Mouse (Mus musculus): ENCODE measurements around the gene Kdelr2. TPM values are rescaled to one million over a fixed set of nuclear protein-coding genes. Genes with fewer than 3 reads are reported as not detected.
"Not testable (repeated sequence)": the region's sequence is repeated elsewhere in the genome, so short reads cannot be mapped to it uniquely, and the experiment has no call there.

The Kdelr2 gene
- polyA plus RNA-seq, 1 experiment from 2014 or later, result 114 TPM

GRCm38 (mm10) chr5:143394184-143394583, 9.5 kb upstream of the Kdelr2 start:
- no peaks in the 10 kb centered on the region for H3K36me3 ChIP-seq (ENCODE audit: control insufficient read depth, insufficient read depth, low read length)
- H3K4me1 ChIP-seq (ENCODE audit: control insufficient read depth, insufficient read depth, low read length), result no peaks in the 10 kb centered on the region
- no peak for ATAC-seq (ENCODE audit: low read depth)
- no peak overlapping the region for H3K27ac ChIP-seq (ENCODE audit: low read depth, low read length)
- no peaks in the 10 kb centered on the region for H3K9me3 ChIP-seq (ENCODE audit: control insufficient read depth, low read length)
- H3K27me3 ChIP-seq (ENCODE audit: control insufficient read depth, insufficient read depth, low read length), result no peaks in the 10 kb centered on the region
- WGBS, result 81% methylated on average over 7 of the region's 7 CpGs
- H3K4me2 ChIP-seq (ENCODE audit: low read depth, low read length), result no peak overlapping the region
- no peak overlapping the region for H3K4me3 ChIP-seq (ENCODE audit: low read depth, low read length)
- no peak overlapping the region for H3K9ac ChIP-seq (replicated peaks; ENCODE audit: low read depth, low read length)

DNA sequence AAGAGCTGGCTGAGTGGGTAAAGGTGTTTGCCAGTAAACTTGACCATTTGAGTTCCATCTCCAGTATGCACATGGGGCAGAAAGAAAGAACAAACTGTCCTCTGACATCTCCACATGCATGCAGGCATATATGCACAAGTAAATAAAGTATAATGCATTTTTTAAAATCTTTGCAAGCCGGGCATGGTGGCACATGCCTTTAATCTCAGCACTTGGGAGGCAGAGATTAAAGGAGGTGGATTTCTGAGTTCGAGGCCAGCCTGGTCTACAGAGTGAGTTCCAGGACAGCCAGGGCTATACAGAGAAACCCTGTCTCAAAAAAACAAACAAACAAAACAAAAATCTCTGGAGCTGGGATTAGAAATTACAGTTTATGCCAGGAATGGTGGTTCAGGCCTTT, 8.7 kb upstream of the Kdelr2 start:
- not testable (repeated sequence) for H3K4me1 ChIP-seq (ENCODE audit: control insufficient read depth, insufficient read depth, low read length); ATAC-seq (ENCODE audit: low read depth); H3K4me3 ChIP-seq (ENCODE audit: low read depth, low read length); H3K27ac ChIP-seq (ENCODE audit: low read depth, low read length); H3K36me3 ChIP-seq (ENCODE audit: control insufficient read depth, insufficient read depth, low read length); H3K9me3 ChIP-seq (ENCODE audit: control insufficient read depth, low read length); H3K27me3 ChIP-seq (ENCODE audit: control insufficient read depth, insufficient read depth, low read length); H3K4me2 ChIP-seq (ENCODE audit: low read depth, low read length); H3K9ac ChIP-seq (replicated peaks; ENCODE audit: low read depth, low read length)
- WGBS, result 88% methylated on average over 2 of the region's 2 CpGs

DNA sequence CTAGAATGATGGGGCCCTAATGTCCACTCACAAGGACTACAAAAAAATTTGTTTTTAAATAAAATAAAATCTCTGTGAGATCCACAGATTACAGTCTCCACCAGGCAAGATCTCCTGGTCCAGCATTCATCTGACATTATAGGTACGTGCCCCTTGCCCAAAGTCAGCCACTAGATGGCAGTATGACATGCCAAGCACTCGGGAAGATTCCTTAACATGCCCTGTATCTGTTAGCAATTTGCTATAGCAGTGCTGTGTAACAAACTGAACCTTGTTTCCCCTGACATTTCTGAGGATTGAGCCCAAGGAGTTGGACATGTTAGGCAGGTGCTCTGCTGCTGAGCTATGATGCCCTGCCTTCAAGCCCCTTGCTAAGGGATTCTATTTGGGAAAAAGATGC, 8.0 kb upstream of the Kdelr2 start:
- no peak overlapping the region for H3K27ac ChIP-seq (ENCODE audit: low read depth, low read length)
- H3K27me3 ChIP-seq (ENCODE audit: control insufficient read depth, insufficient read depth, low read length), result no peaks in the 10 kb centered on the region
- ATAC-seq (ENCODE audit: low read depth), result no peak
- WGBS, result 52% methylated on average over 2 of the region's 2 CpGs
- no peak overlapping the region for H3K4me2 ChIP-seq (ENCODE audit: low read depth, low read length)
- H3K4me3 ChIP-seq (ENCODE audit: low read depth, low read length), result no peak overlapping the region
- H3K9ac ChIP-seq (replicated peaks; ENCODE audit: low read depth, low read length), result no peak overlapping the region
- H3K36me3 ChIP-seq (ENCODE audit: control insufficient read depth, insufficient read depth, low read length), result no peaks in the 10 kb centered on the region
- H3K4me1 ChIP-seq (ENCODE audit: control insufficient read depth, insufficient read depth, low read length), result no peaks in the 10 kb centered on the region
- no peaks in the 10 kb centered on the region for H3K9me3 ChIP-seq (ENCODE audit: control insufficient read depth, low read length)

DNA sequence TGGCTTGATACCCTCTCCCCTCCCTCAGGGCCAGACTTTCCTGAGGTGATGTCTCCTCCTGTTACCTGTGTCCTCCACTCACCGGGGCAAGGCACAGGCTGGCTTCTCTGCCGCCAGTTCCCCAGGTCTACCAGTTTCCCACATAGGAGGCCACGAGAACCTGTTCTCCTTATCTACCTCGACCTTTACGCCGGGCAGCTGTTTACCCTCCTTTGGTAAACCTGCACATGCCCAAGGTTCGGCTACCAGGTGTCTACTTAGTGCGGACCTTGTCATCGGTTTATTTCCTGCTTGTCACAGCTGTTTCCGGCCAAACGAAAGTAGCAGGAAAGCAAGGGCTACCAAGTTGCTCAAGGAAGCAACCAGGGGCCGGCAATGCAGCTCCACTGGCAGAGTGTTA, 3.1 kb upstream of the Kdelr2 start:
- Histone ChIP-seq H3K4me3 (ENCODE audit: low read depth, low read length) (no peak overlapping the region), H3K27ac (ENCODE audit: low read depth, low read length) (no peak overlapping the region), H3K4me1 (ENCODE audit: control insufficient read depth, insufficient read depth, low read length) (peaks cover 10% of the 10 kb centered on the region), H3K9me3 (ENCODE audit: control insufficient read depth, low read length) (no peaks in the 10 kb centered on the region), H3K9ac (replicated peaks; ENCODE audit: low read depth, low read length) (no peak overlapping the region), H3K4me2 (ENCODE audit: low read depth, low read length) (no peak overlapping the region), H3K36me3 (ENCODE audit: control insufficient read depth, insufficient read depth, low read length) (no peaks in the 10 kb centered on the region), H3K27me3 (ENCODE audit: control insufficient read depth, insufficient read depth, low read length) (no peaks in the 10 kb centered on the region)
- ATAC-seq (ENCODE audit: low read depth), result no peak
- WGBS, result 90% methylated on average over 12 of the region's 12 CpGs

DNA sequence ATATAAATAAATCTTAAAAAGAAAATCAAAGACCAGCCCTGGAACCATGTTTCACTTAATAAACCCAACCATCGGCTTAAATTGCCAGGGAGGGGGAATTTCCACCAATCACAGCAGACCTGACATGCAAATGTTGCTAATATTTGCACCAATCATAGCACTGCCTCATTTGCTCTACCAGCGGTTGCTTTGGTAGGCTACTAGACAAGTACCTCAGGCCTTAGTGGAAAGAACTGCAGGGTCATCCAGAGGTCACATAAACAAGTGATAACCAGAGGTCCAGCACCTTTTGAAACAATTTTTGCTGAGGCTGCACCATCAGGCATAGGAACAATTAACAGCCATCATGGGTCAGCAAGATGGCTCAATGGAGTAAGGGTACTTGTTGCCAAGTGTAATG, 2.1 kb upstream of the Kdelr2 start:
- no peaks in the 10 kb centered on the region for H3K36me3 ChIP-seq (ENCODE audit: control insufficient read depth, insufficient read depth, low read length)
- WGBS, result 70% methylated on average over 2 of the region's 2 CpGs
- H3K4me3 ChIP-seq (ENCODE audit: low read depth, low read length), result no peak overlapping the region
- H3K4me2 ChIP-seq (ENCODE audit: low read depth, low read length), result no peak overlapping the region
- no peaks in the 10 kb centered on the region for H3K9me3 ChIP-seq (ENCODE audit: control insufficient read depth, low read length)
- H3K27ac ChIP-seq (ENCODE audit: low read depth, low read length), result no peak overlapping the region
- ATAC-seq (ENCODE audit: low read depth), result no peak
- H3K4me1 ChIP-seq (ENCODE audit: control insufficient read depth, insufficient read depth, low read length), result peaks cover 10% of the 10 kb centered on the region
- H3K9ac ChIP-seq (replicated peaks; ENCODE audit: low read depth, low read length), result no peak overlapping the region
- no peaks in the 10 kb centered on the region for H3K27me3 ChIP-seq (ENCODE audit: control insufficient read depth, insufficient read depth, low read length)

DNA sequence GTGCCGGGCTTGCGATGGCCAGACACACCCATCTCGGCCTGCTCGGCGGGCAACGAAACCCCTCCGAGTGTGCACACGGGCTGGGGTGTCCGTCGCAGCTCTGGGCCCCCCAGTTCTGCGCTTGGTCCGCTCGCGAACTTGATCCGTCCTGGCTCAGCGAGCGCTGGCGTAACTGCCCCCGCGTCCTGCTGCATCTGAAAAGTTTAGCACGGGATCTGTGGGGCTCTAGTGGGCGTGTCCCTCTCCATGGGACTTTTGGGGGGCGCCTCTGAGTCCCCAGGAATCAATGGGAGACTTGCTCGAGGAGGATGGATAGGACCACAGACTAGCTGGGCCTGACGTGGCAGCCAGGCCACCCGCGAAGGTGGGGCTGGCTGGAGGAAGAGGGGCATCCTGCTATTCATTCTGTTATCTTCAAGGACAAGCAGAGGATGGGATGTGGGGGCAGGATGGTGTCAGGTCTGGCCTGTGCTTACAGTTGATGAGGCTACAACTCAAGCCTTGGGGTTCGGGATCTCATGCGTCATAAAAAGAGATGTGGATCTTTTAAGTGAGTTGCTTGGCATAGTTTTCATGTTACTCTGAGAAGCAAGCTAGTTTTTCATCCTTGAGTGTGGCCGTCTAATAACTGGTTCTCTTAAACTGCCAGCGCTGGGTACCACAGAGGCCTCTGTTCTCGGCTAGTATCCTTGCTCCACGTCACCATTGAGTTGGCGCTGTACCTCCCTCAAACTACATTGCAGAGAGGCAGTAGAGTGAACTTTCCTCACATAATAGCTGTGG, 701 bp downstream of the Kdelr2 start:
- peak overlapping the region; percentile 76 for H3K9ac ChIP-seq (replicated peaks; ENCODE audit: low read depth, low read length)

GRCm38 (mm10) chr5:143405200-143405599, 1.6 kb downstream of the Kdelr2 start:
- WGBS, result 91% methylated on average over 9 of the region's 9 CpGs
- no peak overlapping the region; the same call in 1 of the 2 replicates for H3K4me3 ChIP-seq (ENCODE audit: low read depth, low read length)
- no peaks in the 10 kb centered on the region for H3K27me3 ChIP-seq (ENCODE audit: control insufficient read depth, insufficient read depth, low read length)
- ATAC-seq (ENCODE audit: low read depth), result no peak
- H3K36me3 ChIP-seq (ENCODE audit: control insufficient read depth, insufficient read depth, low read length), result no peaks in the 10 kb centered on the region; the same call in 1 of the 2 replicates
- no peak overlapping the region for H3K9ac ChIP-seq (replicated peaks; ENCODE audit: low read depth, low read length)
- H3K4me2 ChIP-seq (ENCODE audit: low read depth, low read length), result peak overlapping the region; percentile 74; the same call in 1 of the 2 replicates
- no peaks in the 10 kb centered on the region for H3K9me3 ChIP-seq (ENCODE audit: control insufficient read depth, low read length)
- H3K4me1 ChIP-seq (ENCODE audit: control insufficient read depth, insufficient read depth, low read length), result peaks cover 10% of the 10 kb centered on the region
- H3K27ac ChIP-seq (ENCODE audit: low read depth, low read length), result no peak overlapping the region

More for the DNA sequence above, 701 bp downstream of the Kdelr2 start:
- peak overlapping the region; percentile 65 for H3K4me3 ChIP-seq (ENCODE audit: low read depth, low read length)
- H3K4me2 ChIP-seq (ENCODE audit: low read depth, low read length), result peak overlapping the region; percentile 74
- H3K27ac ChIP-seq (ENCODE audit: low read depth, low read length), result peak overlapping the region; percentile 70
- 7% methylated on average over 30 of the region's 34 CpGs for WGBS
- H3K9me3 ChIP-seq (ENCODE audit: control insufficient read depth, low read length), result no peaks in the 10 kb centered on the region
- H3K4me1 ChIP-seq (ENCODE audit: control insufficient read depth, insufficient read depth, low read length), result peaks cover 10% of the 10 kb centered on the region
- ATAC-seq (ENCODE audit: low read depth), result peak; percentile 48; the same call in 1 of the 2 replicates
- no peaks in the 10 kb centered on the region; the same call in 1 of the 2 replicates for H3K36me3 ChIP-seq (ENCODE audit: control insufficient read depth, insufficient read depth, low read length)
- no peaks in the 10 kb centered on the region for H3K27me3 ChIP-seq (ENCODE audit: control insufficient read depth, insufficient read depth, low read length)

DNA sequence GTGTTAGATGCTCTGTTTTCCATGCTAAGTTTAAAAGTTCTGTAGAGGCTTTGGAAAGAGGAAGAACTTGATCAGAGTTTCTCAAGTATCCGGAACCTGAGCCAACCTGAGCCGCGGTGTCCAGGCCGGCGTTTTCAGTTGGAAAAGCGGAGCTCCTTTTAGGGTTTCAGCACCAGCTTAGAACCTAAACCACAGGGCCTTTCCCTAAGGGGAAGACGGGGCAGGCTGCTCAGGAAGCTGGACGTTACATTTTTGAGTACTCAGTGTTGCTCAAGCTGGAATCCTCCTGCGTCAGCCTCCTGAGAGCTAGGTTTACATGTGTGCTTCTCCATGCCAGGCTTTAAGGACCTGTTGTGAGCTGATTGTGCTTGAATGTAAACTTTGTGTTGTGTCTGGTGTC, 2.9 kb downstream of the Kdelr2 start:
- no peak overlapping the region for H3K9ac ChIP-seq (replicated peaks; ENCODE audit: low read depth, low read length)
- H3K36me3 ChIP-seq (ENCODE audit: control insufficient read depth, insufficient read depth, low read length), result no peaks in the 10 kb centered on the region; the same call in 1 of the 2 replicates
- no peak overlapping the region for H3K27ac ChIP-seq (ENCODE audit: low read depth, low read length)
- no peak overlapping the region for H3K4me3 ChIP-seq (ENCODE audit: low read depth, low read length)
- no peak for ATAC-seq (ENCODE audit: low read depth)
- H3K4me2 ChIP-seq (ENCODE audit: low read depth, low read length), result no peak overlapping the region
- H3K4me1 ChIP-seq (ENCODE audit: control insufficient read depth, insufficient read depth, low read length), result peaks cover 10% of the 10 kb centered on the region
- H3K27me3 ChIP-seq (ENCODE audit: control insufficient read depth, insufficient read depth, low read length), result no peaks in the 10 kb centered on the region
- WGBS, result 95% methylated on average over 9 of the region's 9 CpGs
- H3K9me3 ChIP-seq (ENCODE audit: control insufficient read depth, low read length), result no peaks in the 10 kb centered on the region

- WGBS, result 79% methylated on average over 3 of the region's 3 CpGs
- no peak overlapping the region for H3K9ac ChIP-seq (replicated peaks; ENCODE audit: low read depth, low read length)
- peaks cover 2% of the 10 kb centered on the region; the same call in 1 of the 2 replicates for H3K36me3 ChIP-seq (ENCODE audit: control insufficient read depth, insufficient read depth, low read length)
- H3K9me3 ChIP-seq (ENCODE audit: control insufficient read depth, low read length), result no peaks in the 10 kb centered on the region
- no peak overlapping the region for H3K27ac ChIP-seq (ENCODE audit: low read depth, low read length)
- H3K27me3 ChIP-seq (ENCODE audit: control insufficient read depth, insufficient read depth, low read length), result no peaks in the 10 kb centered on the region
- no peak overlapping the region for H3K4me2 ChIP-seq (ENCODE audit: low read depth, low read length)
- peaks cover 10% of the 10 kb centered on the region for H3K4me1 ChIP-seq (ENCODE audit: control insufficient read depth, insufficient read depth, low read length)
- no peak for ATAC-seq (ENCODE audit: low read depth)
- H3K4me3 ChIP-seq (ENCODE audit: low read depth, low read length), result no peak overlapping the region
These were observed 5.6 kb downstream of the Kdelr2 start for GRCm38 (mm10) chr5:143409239-143409638.
